Comparison of ENCODE assay signal across 8 mouse cellular contexts in the genomic region with DNA sequence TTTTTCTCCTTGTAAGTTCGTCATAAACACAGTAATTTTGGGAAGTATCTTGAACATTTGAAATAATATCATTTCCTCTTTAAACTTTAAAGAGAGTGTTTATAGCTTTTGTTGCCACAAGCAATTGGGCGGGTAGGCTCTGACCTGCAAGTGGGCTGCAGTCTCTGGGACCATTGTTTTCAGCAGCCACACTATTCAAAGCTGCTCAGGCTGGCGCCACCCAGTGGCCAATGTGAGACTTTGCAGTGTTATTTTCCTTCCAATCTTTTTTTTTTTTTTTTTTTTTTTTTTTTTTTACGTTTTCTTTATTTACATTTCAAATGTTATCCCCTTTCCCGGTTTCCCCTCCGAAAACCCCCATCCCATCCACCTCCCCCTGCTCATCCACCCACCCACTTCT. TPM values are rescaled to one million over a fixed set of nuclear protein-coding genes. Genes with fewer than 3 reads are reported as not detected.
DNase-seq lines count a peak whose midpoint lies in the region; ATAC-seq and TF ChIP-seq lines count a peak whose summit lies in the region.

No protein-coding gene starts in this region.

- no peak overlapping the region for H3K4me2 ChIP-seq in liver, embryonic 11.5 days
- no peak overlapping the region for H3K4me2 ChIP-seq in liver, embryonic 14.5 days (ENCODE audit: low read depth)

- intact Hi-C loops in left cerebral cortex, postnatal 36 days (cut with DNase I): no loop called here

- H3K27me3 ChIP-seq in liver, embryonic 11.5 days (replicated peaks; ENCODE audit: control insufficient read depth, insufficient read depth, low read length): no peaks in the 10 kb centered on the region
- H3K27me3 ChIP-seq in liver, embryonic 14.5 days (ENCODE audit: control insufficient read depth, insufficient read depth, low read length): no peaks in the 10 kb centered on the region

- peak; percentile 14 to 47 for DNase-seq in cerebellum, adult 18-20 months
- DNase-seq in cerebellum, adult 9-11 months: no peak
- peak; percentile 31 for DNase-seq in liver
- no peak for DNase-seq in liver, embryonic 11.5 days (ENCODE audit: low spot score)
- DNase-seq in c-Kit-negative CD71-positive TER-119-positive erythroid progenitor cells, embryonic 14.5 days (ENCODE audit: low read depth, low spot score): peak; percentile 22
- DNase-seq in liver, embryonic 14.5 days (ENCODE audit: low read depth in 3 of 3, low spot score in 3 of 3): peak in 1 of 3 experiments; percentile 15
- peak; percentile 14 to 15 for DNase-seq in thymus, postnatal 36 days
- DNase-seq in left cerebral cortex, postnatal 36 days (ENCODE audit: low spot score in 2 of 2): no peak

- TF ChIP-seq CTCF in liver, embryonic 14.5 days (IDR thresholded peaks at IDR 0.05; ENCODE audit: low read depth): peak; percentile 74

- no peaks in the 10 kb centered on the region for H3K9me3 ChIP-seq in liver, embryonic 11.5 days (ENCODE audit: control insufficient read depth, low read length)
- no peaks in the 10 kb centered on the region for H3K9me3 ChIP-seq in liver, embryonic 14.5 days (ENCODE audit: control insufficient read depth, low read length)

- WGBS in liver, embryonic 11.5 days: 24% methylated on average over 6 of the region's 6 CpGs
- WGBS in liver, embryonic 14.5 days (ENCODE audit: insufficient replicate concordance): 10% methylated on average over 6 of the region's 6 CpGs

- ATAC-seq in liver, embryonic 11.5 days (replicated peaks; ENCODE audit: low FRiP score): no peak
- ATAC-seq in liver, embryonic 14.5 days (ENCODE audit: insufficient read depth): no peak

- no peaks in the 10 kb centered on the region for H3K36me3 ChIP-seq in liver, embryonic 11.5 days (ENCODE audit: control insufficient read depth, insufficient read depth, low read length)
- H3K36me3 ChIP-seq in liver, embryonic 14.5 days (replicated peaks; ENCODE audit: control insufficient read depth, insufficient read depth, low read depth): no peaks in the 10 kb centered on the region

- H3K4me3 ChIP-seq in liver, embryonic 11.5 days (ENCODE audit: low read depth, low read length): no peak overlapping the region
- H3K4me3 ChIP-seq in liver, embryonic 14.5 days (ENCODE audit: insufficient read depth in 1 of 2, low read depth in 2 of 2, low read length in 2 of 2): no peak overlapping the region

- H3K9ac ChIP-seq in liver, embryonic 11.5 days (ENCODE audit: low read depth, low read length): no peak overlapping the region
- H3K9ac ChIP-seq in liver, embryonic 14.5 days (replicated peaks): no peak overlapping the region

- H3K27ac ChIP-seq in liver, embryonic 11.5 days (ENCODE audit: low read depth, low read length): no peak overlapping the region
- H3K27ac ChIP-seq in liver, embryonic 14.5 days: no peak overlapping the region

- no peak for TF ChIP-seq EP300 in liver, embryonic 14.5 days (IDR thresholded peaks at IDR 0.05; ENCODE audit: low read depth)

- H3K4me1 ChIP-seq in liver, embryonic 11.5 days (replicated peaks; ENCODE audit: control insufficient read depth, insufficient read depth, low read length): no peaks in the 10 kb centered on the region
- peaks cover 0 to 4% of the 10 kb centered on the region in 2 experiments; a peak in 2 of 4 replicates for H3K4me1 ChIP-seq in liver, embryonic 14.5 days (replicated peaks; ENCODE audit: control insufficient read depth in 2 of 2, insufficient read depth in 2 of 2, low read length in 1 of 2)

RNA-seq across cellular contexts. Expression of gene Yipf6, which starts 17.8 kb away (rescaled TPM):
- 23.1 and 24.4 TPM in 2 replicates for polyA plus RNA-seq in liver, embryonic 11.5 days (2014; fragmentation: Nextera tagmentation; extraction: Ambion mirVana)
- 5.1 and 7.6 TPM in 2 replicates for polyA plus RNA-seq in liver, embryonic 14.5 days (2012; rRNA removed)
- 11.8 and 14.4 TPM in 2 replicates for polyA plus RNA-seq in liver, embryonic 14.5 days (2014; fragmentation: Nextera tagmentation; extraction: Ambion mirVana)
- total RNA-seq in left cerebral cortex, postnatal 36 days (2021): 10 to 100 TPM; 32.8 to 33.9 TPM

RNA-seq across cellular contexts. Expression of gene Stard8, which starts 49.1 kb away (rescaled TPM):
- 7.2 and 7.4 TPM in 2 replicates for polyA plus RNA-seq in liver, embryonic 11.5 days (2014; fragmentation: Nextera tagmentation; extraction: Ambion mirVana)
- 2.2 and 2.7 TPM in 2 replicates for polyA plus RNA-seq in liver, embryonic 14.5 days (2012; rRNA removed)
- 2.0 TPM in 2 replicates for polyA plus RNA-seq in liver, embryonic 14.5 days (2014; fragmentation: Nextera tagmentation; extraction: Ambion mirVana)
- total RNA-seq in left cerebral cortex, postnatal 36 days (2021): 10 to 100 TPM; 37.8 to 44.9 TPM

Comparison
In these comparisons a context has a peak if more than half of its experiments do, and no peak if none do; other contexts are left out.
1. DNase-seq: peak in cerebellum, adult 18-20 months (2 of 2), liver (single experiment), c-Kit-negative CD71-positive TER-119-positive erythroid progenitor cells, embryonic 14.5 days (single experiment) and thymus, postnatal 36 days (2 of 2); none in cerebellum, adult 9-11 months (single experiment), liver, embryonic 11.5 days (single experiment) and left cerebral cortex, postnatal 36 days (0 of 2).